Mouse (Mus musculus): ENCODE measurements around the gene Fbxo46.

Gene Fbxo46

GRCm38 (mm10) chr7:19093537-19094385, 25.9 kb upstream of the Fbxo46 start:
- peak; percentile 99 for DNase-seq (ENCODE audit: low spot score)

GRCm38 (mm10) chr7:19094471-19094825, 25.2 kb upstream of the Fbxo46 start, which contains the start of gene Six5:
TSS of gene Six5 (plus strand) at chr7:19094594.
- no peak for DNase-seq (ENCODE audit: low spot score)

GRCm38 (mm10) chr7:19094826-19095750, 24.6 kb upstream of the Fbxo46 start:
- DNase-seq (ENCODE audit: low spot score), result peak; percentile 55

- peak; percentile 91 for DNase-seq (ENCODE audit: low spot score)
Measured at GRCm38 (mm10) chr7:19095751-19096110, 23.9 kb upstream of the Fbxo46 start.

GRCm38 (mm10) chr7:19096421-19096976, 23.2 kb upstream of the Fbxo46 start:
- no peak for DNase-seq (ENCODE audit: low spot score)

GRCm38 (mm10) chr7:19097217-19097616, 22.4 kb upstream of the Fbxo46 start:
- DNase-seq (ENCODE audit: low spot score), result no peak

GRCm38 (mm10) chr7:19097863-19098262, 21.8 kb upstream of the Fbxo46 start:
- DNase-seq (ENCODE audit: low spot score), result no peak

GRCm38 (mm10) chr7:19098811-19099210, 20.8 kb upstream of the Fbxo46 start:
- no peak for DNase-seq (ENCODE audit: low spot score)

- DNase-seq (ENCODE audit: low spot score), result no peak
Measured at GRCm38 (mm10) chr7:19100290-19100689, 19.4 kb upstream of the Fbxo46 start.

- no peak for DNase-seq (ENCODE audit: low spot score)
Measured at GRCm38 (mm10) chr7:19103741-19104140, 15.9 kb upstream of the Fbxo46 start.

GRCm38 (mm10) chr7:19104486-19104885, 15.2 kb upstream of the Fbxo46 start:
- DNase-seq (ENCODE audit: low spot score), result no peak

- DNase-seq (ENCODE audit: low spot score), result no peak
Measured at GRCm38 (mm10) chr7:19107436-19107835, 12.2 kb upstream of the Fbxo46 start.

GRCm38 (mm10) chr7:19109565-19109964, 10.1 kb upstream of the Fbxo46 start:
- no peak for DNase-seq (ENCODE audit: low spot score)

- peak; percentile 62 for DNase-seq (ENCODE audit: low spot score)
Measured at GRCm38 (mm10) chr7:19118028-19118771, 1.5 kb upstream of the Fbxo46 start, which contains the start of gene Gm4969. TSS of gene Gm4969 (minus strand) at chr7:19118368.

- DNase-seq (ENCODE audit: low spot score), result no peak
Measured at GRCm38 (mm10) chr7:19119083-19119482, 576 bp upstream of the Fbxo46 start.

GRCm38 (mm10) chr7:19121686-19122085, 2.0 kb downstream of the Fbxo46 start:
- DNase-seq (ENCODE audit: low spot score), result no peak

GRCm38 (mm10) chr7:19124713-19125112, 5.1 kb downstream of the Fbxo46 start:
- DNase-seq (ENCODE audit: low spot score), result no peak

GRCm38 (mm10) chr7:19127744-19128143, 8.1 kb downstream of the Fbxo46 start:
- DNase-seq (ENCODE audit: low spot score), result no peak

GRCm38 (mm10) chr7:19129396-19129795, 9.7 kb downstream of the Fbxo46 start:
- no peak for DNase-seq (ENCODE audit: low spot score)

- DNase-seq (ENCODE audit: low spot score), result peak; percentile 28
Measured at GRCm38 (mm10) chr7:19130657-19131056, 11.0 kb downstream of the Fbxo46 start.

GRCm38 (mm10) chr7:19131324-19131848, 11.7 kb downstream of the Fbxo46 start:
- DNase-seq (ENCODE audit: low spot score), result peak; percentile 98
